8 mouse cellular contexts compared by ENCODE assay signal in genomic region chr3:98280933-98281678, GRCm38 (mm10). TPM values are rescaled to one million over a fixed set of nuclear protein-coding genes. Genes with fewer than 3 reads are reported as not detected.
A peak's percentile ranks its signal among the peaks of the same experiment; 100 is the strongest.
DNase-seq lines count a peak whose midpoint lies in the region; ATAC-seq and TF ChIP-seq lines count a peak whose summit lies in the region.

No protein-coding gene starts in this region.

- peak overlapping the region; percentile 33 for H3K4me2 ChIP-seq in heart, embryonic 14.5 days (ENCODE audit: low read length)
- H3K4me2 ChIP-seq in kidney, postnatal 0 days (ENCODE audit: low read length) = peak overlapping the region; percentile 34; the same call in 1 of the 2 replicates

- H3K27me3 ChIP-seq in heart, embryonic 14.5 days (ENCODE audit: control insufficient read depth, insufficient read depth, low read length) = no peaks in the 10 kb centered on the region
- H3K27me3 ChIP-seq in kidney, postnatal 0 days (ENCODE audit: insufficient read depth, low read length) = no peaks in the 10 kb centered on the region
- no peaks in the 10 kb centered on the region for H3K27me3 ChIP-seq in liver, adult 2 months (ENCODE audit: control insufficient read depth, insufficient read depth, low read length)
- no peaks in the 10 kb centered on the region for H3K27me3 ChIP-seq in splenic B cell, adult 2 months (ENCODE audit: control insufficient read depth, insufficient read depth, low read length, poor library complexity, severe bottlenecking)

- no peak overlapping the region for H3K27ac ChIP-seq in bone marrow, adult 2 months (ENCODE audit: control insufficient read depth, insufficient read depth, low read depth, low read length, poor library complexity)
- H3K27ac ChIP-seq in heart, embryonic 14.5 days (replicated peaks in 1 of 2; ENCODE audit: control insufficient read depth in 1 of 2, insufficient read depth in 1 of 2, low read depth in 2 of 2, low read length in 2 of 2) = no peak overlapping the region; a peak in 1 of 4 replicates
- H3K27ac ChIP-seq in kidney, postnatal 0 days = peak overlapping the region; percentile 31; the same call in 1 of the 2 replicates
- H3K27ac ChIP-seq in liver, adult 2 months (replicated peaks; ENCODE audit: insufficient read depth, low read depth, low read length) = peak overlapping the region; percentile 82

- no peaks in the 10 kb centered on the region for H3K36me3 ChIP-seq in heart, embryonic 14.5 days (ENCODE audit: control insufficient read depth, insufficient read depth, low read length)
- H3K36me3 ChIP-seq in kidney, postnatal 0 days (ENCODE audit: insufficient read depth, low read length) = no peaks in the 10 kb centered on the region
- H3K36me3 ChIP-seq in liver, adult 2 months (ENCODE audit: control insufficient read depth, insufficient read depth, low read length) = peaks cover 37% of the 10 kb centered on the region
- no peaks in the 10 kb centered on the region for H3K36me3 ChIP-seq in splenic B cell, adult 2 months (ENCODE audit: control insufficient read depth, insufficient read depth, low read length, poor library complexity, severe bottlenecking)

- H3K79me2 ChIP-seq in liver, adult 2 months (ENCODE audit: control insufficient read depth, insufficient read depth, low read length) = peaks cover 37% of the 10 kb centered on the region

- TF ChIP-seq CTCF in bone marrow, adult 2 months (IDR thresholded peaks at IDR 0.05; ENCODE audit: control insufficient read depth, insufficient read depth, low read length) = peak; percentile 91
- peak; percentile 94 for TF ChIP-seq CTCF in kidney, postnatal 0 days (IDR thresholded peaks at IDR 0.05; ENCODE audit: low read depth)
- peak; percentile 95 for TF ChIP-seq CTCF in liver, adult 2 months (IDR thresholded peaks at IDR 0.05; ENCODE audit: low read depth, low read length)

- TF ChIP-seq POLR2A in bone marrow, adult 2 months (IDR thresholded peaks at IDR 0.05; ENCODE audit: borderline replicate concordance, control insufficient read depth, low read depth, low read length) = no peak
- TF ChIP-seq POLR2A in liver, adult 2 months (IDR thresholded peaks at IDR 0.05; ENCODE audit: extremely low read depth, insufficient read depth, low read length) = 0 out of 2 replicates have a peak, but pooled peaks have one; percentile 38

- DNase-seq in A20 (ENCODE audit: low read depth, low spot score) = peak; percentile 70
- DNase-seq in kidney, postnatal 0 days (ENCODE audit: low spot score) = peak; percentile 89
- DNase-seq in liver, adult 2 months (ENCODE audit: extremely low read depth, low read depth, low spot score) = peak; percentile 63
- peak; percentile 65 for DNase-seq in naive thymus-derived CD4-positive, alpha-beta T cell, adult 2 months (ENCODE audit: low read depth)
- DNase-seq in splenic B cell, adult 2 months (ENCODE audit: low read depth, low spot score) = peak; percentile 62

- 14% methylated on average over 12 of the region's 12 CpGs for WGBS in bone marrow, adult 2 months
- WGBS in heart, embryonic 14.5 days = 35% methylated on average over 12 of the region's 12 CpGs
- 30% methylated on average over 12 of the region's 12 CpGs for WGBS in kidney, postnatal 0 days
- WGBS in liver, adult 2 months = 9% methylated on average over 12 of the region's 12 CpGs

- no peaks in the 10 kb centered on the region; the same call in 1 of the 2 replicates for H3K4me1 ChIP-seq in bone marrow, adult 2 months (ENCODE audit: control insufficient read depth, insufficient read depth, low read length)
- H3K4me1 ChIP-seq in heart, embryonic 14.5 days (ENCODE audit: control insufficient read depth in 2 of 2, insufficient read depth in 2 of 2, low read length in 2 of 2) = peaks cover 6 to 13% of the 10 kb centered on the region in 2 experiments
- peaks cover 12% of the 10 kb centered on the region for H3K4me1 ChIP-seq in kidney, postnatal 0 days (replicated peaks; ENCODE audit: insufficient read depth, low read length)
- peaks cover 11% of the 10 kb centered on the region for H3K4me1 ChIP-seq in liver, adult 2 months (ENCODE audit: control insufficient read depth, insufficient read depth, low read length)

- H3K9me3 ChIP-seq in heart, embryonic 14.5 days (ENCODE audit: control insufficient read depth, low read length) = no peaks in the 10 kb centered on the region; the same call in 1 of the 2 replicates
- H3K9me3 ChIP-seq in kidney, postnatal 0 days (replicated peaks; ENCODE audit: low read length) = no peaks in the 10 kb centered on the region

- no peak overlapping the region for H3K4me3 ChIP-seq in bone marrow, adult 2 months (replicated peaks; ENCODE audit: control insufficient read depth, low read depth, low read length)
- peak overlapping the region; percentile 13 to 18 for H3K4me3 ChIP-seq in heart, embryonic 14.5 days (ENCODE audit: control insufficient read depth in 1 of 2, insufficient read depth in 1 of 2, low read depth in 1 of 2, low read length in 2 of 2)
- peak overlapping the region; percentile 13; the same call in 1 of the 2 replicates for H3K4me3 ChIP-seq in kidney, postnatal 0 days (replicated peaks; ENCODE audit: low read depth, low read length)
- H3K4me3 ChIP-seq in liver, adult 2 months (ENCODE audit: insufficient read depth, low read depth, low read length) = peak overlapping the region; percentile 66

- peak overlapping the region; percentile 44; the same call in 1 of the 2 replicates for H3K9ac ChIP-seq in heart, embryonic 14.5 days (ENCODE audit: low read length)
- H3K9ac ChIP-seq in kidney, postnatal 0 days (ENCODE audit: low read depth, low read length) = no peak overlapping the region
- peak overlapping the region; percentile 82 for H3K9ac ChIP-seq in liver, adult 2 months (ENCODE audit: low read depth, low read length)

- ATAC-seq in erythroid progenitor cell, adult 5-6 weeks (replicated peaks; ENCODE audit: low FRiP score, poor library complexity, severe bottlenecking) = peak; percentile 79
- no peak for ATAC-seq in heart, embryonic 14.5 days (ENCODE audit: insufficient number of reproducible peaks, insufficient read depth, low FRiP score, low read depth)
- ATAC-seq in kidney, postnatal 0 days (replicated peaks; ENCODE audit: low FRiP score, low read depth) = no peak; the same call in 1 of the 2 replicates

RNA-seq across cellular contexts. Expression of gene Hmgcs2, which starts 0.9 kb away (rescaled TPM):
- 1.1 and 4.4 TPM in 2 replicates for polyA plus RNA-seq in bone marrow, adult 2 months (2011; ENCODE audit: insufficient read depth, insufficient read length, low replicate concordance, missing spikeins)
- total RNA-seq in erythroid progenitor cell, adult 5-6 weeks (2015; ENCODE audit: low replicate concordance) = not detected in 2 replicates
- 1.6 TPM in 1 of 2 replicates, not detected in the other for total RNA-seq in erythroid progenitor cell, adult 5-6 weeks (2017; ENCODE audit: low replicate concordance)
- 12.4 and 14.0 TPM in 2 replicates for polyA plus RNA-seq in heart, embryonic 14.5 days (2014; fragmentation: Nextera tagmentation; extraction: Ambion mirVana)
- polyA plus RNA-seq in kidney, postnatal 0 days (2015; fragmentation: Nextera tagmentation; extraction: Ambion mirVana) = 39.9 and 43.2 TPM in 2 replicates
- total RNA-seq in liver, adult 2 months (2014; rRNA removed) = 687 and 765 TPM in 2 replicates
- polyA plus RNA-seq in liver, adult 2 months (2012; rRNA removed) = 1,077 and 1,098 TPM in 2 replicates

RNA-seq across cellular contexts. Expression of gene Phgdh, which starts 58.7 kb away (rescaled TPM):
- 15.6 and 30.7 TPM in 2 replicates for polyA plus RNA-seq in bone marrow, adult 2 months (2011; ENCODE audit: insufficient read depth, insufficient read length, low replicate concordance, missing spikeins)
- 6.7 and 6.8 TPM in 2 replicates for total RNA-seq in erythroid progenitor cell, adult 5-6 weeks (2015; ENCODE audit: low replicate concordance)
- total RNA-seq in erythroid progenitor cell, adult 5-6 weeks (2017; ENCODE audit: low replicate concordance) = 6.7 and 17.9 TPM in 2 replicates
- polyA plus RNA-seq in heart, embryonic 14.5 days (2014; fragmentation: Nextera tagmentation; extraction: Ambion mirVana) = 74.7 and 88.4 TPM in 2 replicates
- 312 and 339 TPM in 2 replicates for polyA plus RNA-seq in kidney, postnatal 0 days (2015; fragmentation: Nextera tagmentation; extraction: Ambion mirVana)
- 0.92 and 3.2 TPM in 2 replicates for total RNA-seq in liver, adult 2 months (2014; rRNA removed)
- polyA plus RNA-seq in liver, adult 2 months (2012; rRNA removed) = 0.39 and 0.48 TPM in 2 replicates

RNA-seq across cellular contexts. Expression of gene Reg4, which starts 59.1 kb away (rescaled TPM):
- not detected in 2 replicates for polyA plus RNA-seq in bone marrow, adult 2 months (2011; ENCODE audit: insufficient read depth, insufficient read length, low replicate concordance, missing spikeins)
- total RNA-seq in erythroid progenitor cell, adult 5-6 weeks (2015; ENCODE audit: low replicate concordance) = not detected in 2 replicates
- not detected in 2 replicates for total RNA-seq in erythroid progenitor cell, adult 5-6 weeks (2017; ENCODE audit: low replicate concordance)
- 0.20 TPM in 1 of 2 replicates, not detected in the other for polyA plus RNA-seq in heart, embryonic 14.5 days (2014; fragmentation: Nextera tagmentation; extraction: Ambion mirVana)
- 0.31 and 0.49 TPM in 2 replicates for polyA plus RNA-seq in kidney, postnatal 0 days (2015; fragmentation: Nextera tagmentation; extraction: Ambion mirVana)
- total RNA-seq in liver, adult 2 months (2014; rRNA removed) = 0.37 TPM in 1 of 2 replicates, not detected in the other
- not detected in 2 replicates for polyA plus RNA-seq in liver, adult 2 months (2012; rRNA removed)

Comparison
In these comparisons a context has a peak if more than half of its experiments do, and no peak if none do; other contexts are left out.
1. H3K27ac ChIP-seq: peak in kidney, postnatal 0 days (single experiment) and liver, adult 2 months (single experiment); none in bone marrow, adult 2 months (single experiment) and heart, embryonic 14.5 days (0 of 2).
2. RNA of gene Hmgcs2, which starts 0.9 kb away (polyA plus RNA-seq): 1,077 to 1,098 TPM in liver, adult 2 months; 39.9 to 43.2 TPM in kidney, postnatal 0 days, 12.4 to 14.0 TPM in heart, embryonic 14.5 days and 1.1 to 4.4 TPM in bone marrow, adult 2 months; every median in the first group is over 10 times any median in the second.
3. RNA of gene Phgdh, which starts 58.7 kb away (polyA plus RNA-seq): 312 to 339 TPM in kidney, postnatal 0 days, 74.7 to 88.4 TPM in heart, embryonic 14.5 days and 15.6 to 30.7 TPM in bone marrow, adult 2 months; 0.39 to 0.48 TPM in liver, adult 2 months; every median in the first group is over 10 times any median in the second.
4. Peak in every context shown above with its lines, with median percentiles within 50 percentile points of each other: DNase-seq and CTCF ChIP-seq.